Mouse (Mus musculus) layer of hippocampus, postnatal 25 days (tissue): ENCODE data around the gene Umod. TPM values are rescaled to one million over a fixed set of nuclear protein-coding genes. Genes with fewer than 3 reads are reported as not detected.

Experiments used
- DNase-seq, 2 experiments: peaks; one replicate each; pipeline ENCODE4 v3.0.0; 2022; ENCODE audit warnings: mixed read lengths in 2 of 2, low spot score in 1 of 2; ENCODE audit errors: extremely low spot score in 1 of 2
- total RNA-seq, 2 experiments: library from RNA; stranded (reverse); gene quantifications; 2 replicates each; pipeline ENCODE4 v1.2.3; 2021

The Umod gene
- not detected for total RNA-seq

GRCm38 (mm10) chr7:119479256-119479655 is at the start of gene Umod:
Umod (minus strand) TSS chr7:119479282.
- no peak for DNase-seq

DNA sequence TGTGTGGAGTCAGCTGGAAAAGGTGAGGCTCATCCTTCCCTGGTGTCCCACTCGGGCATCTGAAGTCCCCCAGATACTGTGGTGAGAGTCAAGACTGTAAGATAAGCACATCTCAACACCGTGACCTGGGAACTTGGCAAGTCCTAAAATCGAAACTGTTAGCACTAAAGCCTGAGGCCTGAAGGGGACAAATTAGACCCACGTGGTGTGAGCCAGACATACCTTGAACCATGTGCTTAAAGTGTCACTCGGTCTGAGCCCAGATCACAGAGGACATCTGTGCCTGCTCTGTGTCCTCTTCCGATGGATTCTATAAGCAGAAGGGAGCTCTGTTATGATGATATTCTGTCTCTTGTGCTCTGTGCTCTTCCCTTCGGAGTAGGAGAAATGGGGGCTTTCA is 49.5 kb upstream of the Umod start:
- no peak for DNase-seq

DNA sequence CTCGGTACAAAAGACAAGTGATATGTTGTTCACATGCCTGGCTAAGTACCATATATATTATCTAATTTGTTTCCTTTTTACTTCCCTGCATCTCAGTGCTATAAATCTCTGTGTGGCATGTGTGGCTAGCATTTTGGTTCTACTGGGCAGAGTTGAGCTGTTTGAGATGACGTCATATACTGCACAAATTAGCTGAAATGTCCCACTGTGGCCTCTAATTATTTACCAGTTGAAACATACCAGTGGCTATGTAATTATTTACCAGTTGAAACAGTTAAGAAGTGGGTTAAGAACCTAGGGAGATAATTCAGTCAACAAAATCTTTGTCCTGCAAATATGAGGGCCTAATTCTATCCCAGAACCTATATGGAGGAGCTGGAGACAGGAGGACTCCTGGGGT is 48.5 kb upstream of the Umod start:
- no peak for DNase-seq

DNA sequence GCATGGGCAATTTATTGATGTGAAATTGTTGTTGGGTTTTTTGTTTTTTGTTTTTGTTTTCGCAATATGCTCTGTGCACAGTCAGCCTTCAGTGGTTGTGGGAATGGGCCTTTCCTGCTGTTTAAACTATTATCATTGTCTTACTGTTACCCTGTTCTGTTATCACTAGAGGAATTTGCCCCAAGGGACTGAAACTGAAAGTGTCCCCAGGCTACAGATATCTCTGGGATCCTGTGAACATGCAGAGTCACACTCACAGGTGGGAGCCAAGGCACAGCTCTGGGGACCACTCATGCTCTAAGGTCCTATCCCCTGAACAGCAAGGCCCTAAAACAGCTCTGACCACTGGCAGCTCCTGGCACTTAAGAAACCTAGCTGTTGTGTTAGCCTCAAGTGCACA is 48.1 kb upstream of the Umod start:
- DNase-seq: no peak

- DNase-seq: no peak
Observed at GRCm38 (mm10) chr7:119526486-119526885, 47.4 kb upstream of the Umod start.

DNA sequence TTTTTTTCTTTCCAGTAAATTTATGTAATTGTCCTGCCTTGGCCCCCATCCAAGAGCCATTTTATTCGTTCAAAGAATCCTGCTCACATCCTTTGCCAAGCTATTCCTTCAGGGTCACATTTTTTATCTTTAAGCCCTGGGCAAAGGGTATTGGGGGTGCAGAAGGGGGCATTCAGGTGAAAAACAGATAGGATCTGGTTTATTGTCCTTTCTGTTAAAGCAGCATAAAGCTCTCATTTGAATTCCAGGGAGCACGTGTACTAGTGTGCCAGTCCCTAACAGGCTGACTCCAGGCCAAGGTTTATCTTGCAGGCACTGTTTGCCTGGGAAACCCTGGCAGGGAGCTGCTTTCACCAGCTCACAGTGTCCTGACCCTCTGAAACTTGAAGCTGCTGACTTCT is 46.8 kb upstream of the Umod start:
- DNase-seq: peak in 1 of 2 experiments; percentile 8

DNA sequence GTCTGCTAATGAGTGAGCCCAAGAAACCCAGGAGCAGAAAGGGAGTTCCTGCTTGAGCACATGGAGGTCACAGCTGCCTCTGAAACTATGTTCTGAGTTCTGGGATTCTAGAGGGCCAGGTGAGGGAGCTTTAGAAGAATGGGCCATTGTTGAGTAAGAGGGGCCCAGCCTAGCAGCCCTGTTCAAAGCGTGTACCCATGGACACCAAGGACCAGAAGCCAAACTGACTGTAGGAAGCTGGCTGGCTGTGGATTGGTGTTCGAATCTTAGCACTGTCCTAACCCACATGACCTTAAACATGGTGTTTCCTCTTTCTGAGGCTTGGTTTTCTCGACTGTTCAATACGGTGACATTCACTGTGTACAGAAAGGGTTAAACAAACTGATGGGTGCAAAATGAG is 44.3 kb upstream of the Umod start, which contains the start of gene Pdilt:
Gene Pdilt, minus strand, starts transcription at position 101 of the 400 bp plus-strand sequence.
- no peak for DNase-seq

GRCm38 (mm10) chr7:119522385-119522784 is 43.3 kb upstream of the Umod start:
- DNase-seq: no peak

GRCm38 (mm10) chr7:119521816-119522215 is 42.7 kb upstream of the Umod start:
- no peak for DNase-seq

DNA sequence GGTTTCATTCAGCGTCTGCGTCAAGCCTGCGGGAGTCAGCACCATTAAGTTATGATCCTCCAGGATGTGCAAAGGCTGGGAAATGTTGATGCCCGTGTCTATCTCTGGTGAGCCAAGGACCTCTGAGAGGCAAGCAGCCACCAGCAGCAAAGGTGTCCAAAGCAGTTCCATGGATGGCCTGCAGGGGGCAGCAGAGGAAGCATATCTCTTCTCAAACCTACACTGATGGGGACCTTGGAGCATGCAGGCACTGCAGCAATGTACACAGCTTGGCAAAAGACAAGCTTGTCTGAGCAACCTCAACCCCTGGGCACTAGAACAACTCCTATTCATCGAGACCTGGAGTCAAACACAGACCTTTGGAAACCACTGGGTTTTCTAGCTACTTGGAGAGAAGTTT is 40.6 kb upstream of the Umod start:
- DNase-seq: peak; percentile 79 to 92

- no peak for DNase-seq
Observed at GRCm38 (mm10) chr7:119519163-119519562, 40.1 kb upstream of the Umod start, which contains the start of gene Acsm5. Acsm5 (plus strand) TSS chr7:119519463.

- no peak for DNase-seq
Observed at GRCm38 (mm10) chr7:119516272-119516558, 37.1 kb upstream of the Umod start.

DNA sequence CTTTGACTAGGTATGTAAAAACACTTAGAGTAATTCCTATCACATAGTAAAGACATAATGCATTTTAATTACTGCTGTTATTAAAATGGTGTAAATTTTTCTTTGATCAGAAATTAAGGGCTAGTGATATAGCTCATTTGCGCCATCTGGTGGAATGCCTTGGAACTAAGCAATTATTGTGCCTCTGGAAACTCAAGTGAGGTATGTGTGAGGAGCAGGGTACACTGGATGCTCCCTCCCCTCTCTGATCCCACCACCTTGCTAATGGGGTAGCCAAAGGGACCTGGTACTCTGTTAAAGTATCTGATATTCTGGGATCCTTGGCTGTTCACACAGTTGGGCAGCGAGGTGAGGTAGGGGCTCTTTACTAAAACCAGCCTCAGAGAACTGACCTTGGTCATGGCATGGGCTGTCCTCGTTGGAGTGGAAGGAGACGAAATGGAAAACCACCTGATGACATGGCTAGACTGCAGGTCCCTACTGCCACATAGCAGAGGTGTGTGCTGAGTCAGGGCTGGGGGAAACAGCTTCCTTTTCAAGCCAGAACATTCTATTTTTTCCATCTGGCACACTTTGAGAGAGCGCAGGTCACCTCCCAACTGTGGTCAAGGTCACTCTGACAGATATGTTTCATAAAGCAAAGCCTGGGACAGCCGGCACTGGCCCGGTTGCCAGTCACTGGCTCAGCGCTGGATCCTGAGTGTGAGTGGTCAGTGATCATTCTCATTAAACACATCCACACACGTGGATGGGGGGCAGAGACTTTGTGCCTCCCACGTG is 36.6 kb upstream of the Umod start:
- DNase-seq: peak; percentile 59 to 88

GRCm38 (mm10) chr7:119513056-119513455 is 34.0 kb upstream of the Umod start:
- DNase-seq: peak; percentile 19 to 67

- DNase-seq: no peak
Observed at GRCm38 (mm10) chr7:119511143-119511542, 32.1 kb upstream of the Umod start.

DNA sequence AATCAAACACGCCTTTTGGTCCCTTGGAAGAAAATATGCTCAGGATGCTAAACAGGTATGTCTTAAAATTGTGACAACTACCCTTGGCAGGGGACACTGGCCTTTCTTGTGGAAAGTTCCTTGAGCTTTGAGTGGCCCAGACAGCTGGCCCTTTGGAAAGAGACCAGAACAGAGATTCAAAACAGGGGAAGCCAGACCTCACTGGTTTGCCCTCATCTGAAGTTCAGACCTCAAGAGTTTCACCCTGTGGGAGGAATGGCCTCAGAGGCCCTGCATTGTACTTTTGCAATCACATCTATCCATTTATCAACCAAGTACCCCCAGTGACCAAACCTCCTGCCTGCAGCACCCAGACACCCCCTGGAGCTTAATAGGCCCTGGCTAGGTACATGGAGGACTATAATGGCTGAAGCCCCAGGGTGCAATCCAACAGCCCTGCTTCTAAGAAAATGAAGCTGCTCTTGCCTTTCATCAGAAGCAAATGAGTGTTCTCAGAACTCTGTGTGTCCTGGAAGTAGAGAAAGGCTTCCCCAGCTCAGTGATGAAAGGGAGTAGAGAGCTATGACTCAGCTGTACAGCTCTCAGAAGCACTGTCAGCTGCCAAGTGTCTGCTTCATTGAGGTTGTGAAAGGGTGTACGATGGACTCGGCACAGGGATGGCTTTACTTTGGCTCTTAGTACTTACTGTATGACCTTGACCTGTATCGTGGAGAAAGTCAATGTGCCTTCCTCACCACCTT is 11.1 kb upstream of the Umod start:
- no peak for DNase-seq

GRCm38 (mm10) chr7:119486683-119487082 is 7.6 kb upstream of the Umod start:
- no peak for DNase-seq

DNA sequence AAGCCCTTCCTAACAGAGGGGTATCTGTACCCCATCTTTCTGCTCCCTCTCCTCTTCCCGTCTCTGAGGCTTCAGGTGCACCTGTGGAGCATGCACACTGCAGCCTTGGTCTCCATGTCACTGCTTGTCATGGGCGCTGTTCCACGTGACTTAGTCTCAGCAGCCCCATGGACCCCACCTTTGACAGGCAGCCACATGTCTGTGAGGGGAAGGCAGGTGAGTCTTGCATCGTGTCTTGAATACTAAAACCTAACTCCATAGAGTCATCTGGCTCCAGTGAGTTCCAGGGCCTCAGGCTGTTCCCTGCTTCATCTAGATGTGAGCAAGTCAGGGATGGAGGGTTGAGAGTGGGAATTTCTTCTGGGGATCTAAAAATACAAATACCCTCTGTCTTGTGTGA is 5.1 kb upstream of the Umod start:
- no peak for DNase-seq

DNA sequence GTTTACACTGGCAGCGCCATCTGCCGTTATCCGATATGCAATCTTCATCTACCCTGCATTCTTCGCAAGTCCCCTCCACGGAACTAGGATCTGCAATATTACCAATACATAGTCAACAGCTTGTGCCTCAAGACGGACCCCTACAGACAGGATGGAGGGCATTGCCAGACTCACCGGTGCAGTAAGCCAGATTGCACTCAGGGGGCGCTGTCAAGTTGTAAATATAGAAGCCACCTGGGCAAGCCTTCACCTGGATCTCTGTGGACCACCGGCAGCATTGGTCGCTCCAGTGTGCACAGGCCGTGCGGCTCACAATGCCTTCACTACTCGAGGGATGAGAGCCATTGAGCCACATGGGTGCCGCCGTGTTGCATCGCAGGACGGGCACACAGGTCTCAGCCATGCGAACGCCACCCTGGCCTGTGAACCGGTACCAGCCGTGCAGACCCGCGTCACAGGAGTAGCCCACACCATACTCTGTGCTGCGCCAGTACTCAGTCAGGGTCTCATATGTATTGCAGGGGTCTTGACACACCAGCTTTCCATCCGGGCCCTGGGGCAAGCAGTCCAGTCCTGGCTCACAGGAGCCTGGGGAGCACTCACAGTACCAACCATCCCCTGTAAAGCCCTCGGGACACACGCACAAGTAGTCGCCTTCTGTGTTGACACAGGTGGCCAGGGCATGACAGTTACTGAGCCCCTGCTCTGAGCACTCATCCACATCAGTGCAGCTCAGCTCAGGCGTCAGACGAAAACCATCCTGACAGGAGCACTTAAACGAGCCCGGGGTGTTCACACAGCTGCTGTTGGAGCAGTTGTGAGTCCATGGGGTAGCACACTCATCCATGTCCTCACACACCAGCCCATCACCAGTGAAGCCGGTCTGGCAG is 2.3 kb downstream of the Umod start:
- no peak for DNase-seq

- no peak for DNase-seq
Observed at GRCm38 (mm10) chr7:119459185-119459584, 19.9 kb downstream of the Umod start, which contains the start of gene Gp2. Gp2 (minus strand) TSS chr7:119459285.

- no peak for DNase-seq
Observed at GRCm38 (mm10) chr7:119454192-119454591, 24.9 kb downstream of the Umod start.
